Mouse (Mus musculus) megakaryocyte, embryonic 14.5 days (primary cell): Measurements from ENCODE around the gene Heatr9. TPM values are rescaled to one million over a fixed set of nuclear protein-coding genes. Genes with fewer than 3 reads are reported as not detected.

ENCODE experiments used
- H3K27me3 ChIP-seq: replicated peaks from 2 replicates; pipeline ENCODE3; 2012; ENCODE audit warnings: inconsistent platforms
- H3K36me3 ChIP-seq: replicated peaks from 2 replicates; pipeline ENCODE3; 2012; ENCODE audit warnings: low read length, inconsistent platforms, mixed read lengths
- H3K4me1 ChIP-seq: 2 replicates; pipeline ENCODE4 v1.6.1; 2012; ENCODE audit warnings: inconsistent platforms
- H3K4me3 ChIP-seq: replicated peaks from 2 replicates; pipeline ENCODE3; 2012; ENCODE audit warnings: moderate library complexity, mild to moderate bottlenecking, inconsistent platforms
- H3K9me3 ChIP-seq: 2 replicates; pipeline ENCODE4 v1.6.1; 2012; ENCODE audit warnings: inconsistent platforms
- FLI1 ChIP-seq: IDR thresholded peaks from 2 replicates; pipeline ENCODE4 v1.6.1; 2012; ENCODE audit warnings: low read length, inconsistent platforms, mixed read lengths
- GATA1 ChIP-seq: IDR thresholded peaks from 3 replicates; pipeline ENCODE4 v1.6.1; 2012; ENCODE audit warnings: mixed read lengths, low read length, inconsistent platforms, borderline replicate concordance
- polyA plus RNA-seq: library from polyadenylated mRNA; stranded (reverse); fragments of >175 nt; gene quantifications from 2 replicates; pipeline ENCODE4 v1.2.3, GENCODE M21; 2012; ENCODE audit warnings: low replicate concordance; ENCODE audit not compliant: insufficient read depth

Gene Heatr9
- polyA plus RNA-seq, 1 experiment = not detected

DNA sequence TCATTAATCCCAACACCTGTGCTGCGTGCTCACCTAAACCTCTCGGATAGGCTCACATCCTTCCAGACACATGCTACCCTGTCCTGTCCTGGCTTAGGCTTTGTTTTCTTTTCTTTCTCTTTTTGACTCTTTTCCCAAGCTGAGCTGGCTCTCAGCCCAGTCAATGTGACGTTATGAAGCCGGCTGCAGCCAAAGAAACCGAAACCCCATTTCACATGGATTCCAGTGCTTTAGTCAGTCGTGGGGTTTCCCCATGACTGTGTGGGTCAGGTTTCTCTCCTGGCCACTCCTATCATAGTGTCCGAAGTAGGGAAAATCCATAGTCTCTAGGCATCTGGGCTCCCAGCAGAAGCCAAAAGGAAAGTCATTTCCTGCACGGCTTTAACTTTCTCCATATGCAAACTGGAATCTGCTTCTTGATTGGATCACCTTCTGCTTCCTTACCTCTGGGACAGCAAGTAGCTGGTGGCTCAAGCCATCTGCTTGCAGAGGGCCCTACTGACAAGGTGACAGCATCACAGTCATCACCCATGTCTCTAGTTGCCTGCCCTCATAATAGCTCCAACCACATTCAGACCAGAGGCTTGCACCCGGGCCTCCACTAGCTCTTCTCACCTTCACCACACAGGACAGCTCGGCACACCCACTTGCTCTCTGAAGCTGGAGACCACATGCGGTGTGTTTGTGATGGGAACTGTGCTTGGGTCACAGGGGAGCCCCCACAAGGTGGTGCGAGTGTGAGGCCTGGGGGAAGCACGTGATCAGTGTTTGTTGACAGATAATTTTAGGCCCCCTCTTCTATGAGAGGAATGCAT lies 12.8 kb upstream of the Heatr9 start:
- no peaks in the 10 kb centered on the region for H3K36me3 ChIP-seq
- H3K9me3 ChIP-seq = no peaks in the 10 kb centered on the region
- H3K4me1 ChIP-seq = peaks cover 81% of the 10 kb centered on the region
- no peak for TF ChIP-seq GATA1
- no peak for TF ChIP-seq FLI1
- no peak overlapping the region for H3K4me3 ChIP-seq
- peaks cover 5% of the 10 kb centered on the region for H3K27me3 ChIP-seq

DNA sequence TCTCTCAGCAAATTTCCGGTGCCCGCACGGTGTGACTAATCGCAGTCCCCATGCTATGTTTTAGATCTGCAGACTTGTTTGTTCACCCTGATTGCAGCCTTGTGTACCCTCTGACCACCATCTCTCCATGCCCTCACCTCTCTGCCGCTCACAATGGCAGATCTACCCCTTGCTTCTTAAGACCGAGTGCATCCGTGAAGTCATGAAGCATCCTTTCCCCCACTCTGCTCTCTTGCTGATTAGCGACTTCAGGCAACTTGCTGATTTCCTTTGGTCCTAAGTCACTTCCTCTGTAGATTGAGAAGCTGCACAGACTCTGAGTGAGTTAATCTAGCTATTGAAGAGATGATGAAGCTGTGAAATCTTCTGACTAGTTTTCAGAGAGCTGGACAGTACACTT lies 12.2 kb upstream of the Heatr9 start:
- H3K9me3 ChIP-seq = no peaks in the 10 kb centered on the region
- H3K4me1 ChIP-seq = peaks cover 75% of the 10 kb centered on the region
- H3K36me3 ChIP-seq = no peaks in the 10 kb centered on the region
- H3K4me3 ChIP-seq = peak overlapping the region; percentile 47
- peaks cover 7% of the 10 kb centered on the region for H3K27me3 ChIP-seq
- no peak for TF ChIP-seq FLI1
- TF ChIP-seq GATA1 = no peak

DNA sequence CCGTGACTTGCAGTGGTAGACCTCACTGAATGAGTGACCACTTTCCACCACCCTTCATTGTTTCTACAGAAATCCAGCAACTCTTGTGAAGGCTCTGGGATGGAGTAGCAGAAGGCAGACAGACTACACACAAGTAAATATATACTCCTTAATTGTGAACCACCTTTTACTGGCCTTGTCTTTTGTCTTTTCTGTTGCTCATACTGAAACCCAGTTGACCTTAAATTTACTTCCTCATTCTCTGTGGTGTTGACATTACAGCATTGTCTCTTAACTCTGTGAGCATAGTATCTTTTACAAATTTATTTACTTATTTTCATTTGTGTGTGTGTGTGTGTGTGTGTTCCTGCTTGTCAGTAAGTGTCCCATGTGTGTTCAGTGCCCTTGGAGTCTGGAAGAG lies 11.2 kb upstream of the Heatr9 start:
- Histone ChIP-seq H3K27me3 (peaks cover 10% of the 10 kb centered on the region), H3K4me1 (peaks cover 66% of the 10 kb centered on the region), H3K36me3 (no peaks in the 10 kb centered on the region), H3K9me3 (no peaks in the 10 kb centered on the region), H3K4me3 (no peak overlapping the region)
- TF ChIP-seq GATA1 = no peak
- no peak for TF ChIP-seq FLI1

DNA sequence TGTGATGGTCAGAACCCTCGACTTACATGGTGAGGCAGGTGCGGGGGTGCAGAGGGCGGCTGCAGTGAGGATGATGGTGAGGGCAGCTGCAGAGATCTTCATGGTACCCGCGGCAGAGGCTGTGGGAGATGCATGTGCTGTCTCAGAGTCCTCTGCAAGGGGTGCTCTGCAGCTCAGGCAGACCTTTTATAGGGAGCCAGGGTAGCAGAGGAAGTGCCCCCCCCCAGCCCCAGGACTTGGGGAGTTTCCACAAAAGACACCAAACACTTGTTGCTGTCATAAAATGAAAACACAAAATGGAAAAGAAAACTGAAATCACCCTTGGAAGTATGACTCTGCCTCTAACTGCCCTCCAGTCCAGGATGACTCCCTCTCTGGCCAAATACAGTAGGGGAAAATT lies 8.4 kb upstream of the Heatr9 start, which contains the start of gene Ccl5:
Gene Ccl5 (minus strand): TSS at position 159 of the 400 bp plus-strand sequence.
- peaks cover 48% of the 10 kb centered on the region for H3K4me1 ChIP-seq
- H3K27me3 ChIP-seq = peaks cover 15% of the 10 kb centered on the region
- no peaks in the 10 kb centered on the region for H3K9me3 ChIP-seq
- H3K4me3 ChIP-seq = no peak within 1 kb of the TSS
- TF ChIP-seq GATA1 (no peak), FLI1 (no peak)
- H3K36me3 ChIP-seq = no peaks in the 10 kb centered on the region

DNA sequence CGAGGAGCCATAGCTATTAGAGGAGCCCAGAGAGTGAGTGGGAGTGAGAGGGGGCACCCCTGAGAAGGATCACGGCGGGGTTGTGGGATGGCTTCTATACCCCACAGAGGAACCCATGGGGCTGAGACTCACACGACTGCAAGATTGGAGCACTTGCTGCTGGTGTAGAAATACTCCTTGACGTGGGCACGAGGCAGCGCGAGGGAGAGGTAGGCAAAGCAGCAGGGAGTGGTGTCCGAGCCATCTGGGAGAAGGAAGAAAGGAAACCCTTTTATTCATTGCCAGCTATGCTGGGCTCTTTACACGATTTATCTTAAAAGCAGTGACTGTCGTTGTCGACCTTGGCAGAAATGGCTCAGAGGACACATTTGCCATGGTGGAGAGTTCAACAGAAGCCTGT lies 7.0 kb upstream of the Heatr9 start:
- no peak overlapping the region for H3K4me3 ChIP-seq
- TF ChIP-seq FLI1 = no peak
- TF ChIP-seq GATA1 = no peak
- peaks cover 35% of the 10 kb centered on the region for H3K4me1 ChIP-seq
- H3K36me3 ChIP-seq = no peaks in the 10 kb centered on the region
- H3K9me3 ChIP-seq = no peaks in the 10 kb centered on the region
- H3K27me3 ChIP-seq = peaks cover 15% of the 10 kb centered on the region

DNA sequence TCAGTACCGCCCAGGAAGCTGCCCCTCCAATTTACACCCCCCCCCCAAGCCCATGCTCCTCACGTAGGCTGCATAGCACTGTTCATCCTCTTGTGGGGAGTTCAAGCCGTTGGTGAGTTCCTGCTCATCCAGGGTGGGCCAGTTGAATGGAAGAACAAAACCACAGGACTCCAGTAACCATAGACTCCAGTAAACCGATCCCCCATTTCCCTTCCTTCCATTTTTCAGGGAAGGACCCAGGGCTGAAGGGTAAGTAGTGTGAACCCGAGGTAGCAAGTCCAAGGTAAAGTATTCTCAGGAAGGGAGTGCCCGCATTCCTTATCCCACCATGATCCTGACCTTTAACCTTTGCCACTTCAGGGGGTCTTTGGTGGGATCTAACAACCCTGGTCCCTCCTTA lies 3.6 kb downstream of the Heatr9 start:
- Histone ChIP-seq H3K4me3 (no peak overlapping the region), H3K36me3 (no peaks in the 10 kb centered on the region), H3K9me3 (peaks cover 3% of the 10 kb centered on the region; the same call in 1 of the 2 replicates), H3K27me3 (peaks cover 16% of the 10 kb centered on the region), H3K4me1 (peaks cover 7% of the 10 kb centered on the region)
- TF ChIP-seq FLI1 (no peak), GATA1 (no peak)

DNA sequence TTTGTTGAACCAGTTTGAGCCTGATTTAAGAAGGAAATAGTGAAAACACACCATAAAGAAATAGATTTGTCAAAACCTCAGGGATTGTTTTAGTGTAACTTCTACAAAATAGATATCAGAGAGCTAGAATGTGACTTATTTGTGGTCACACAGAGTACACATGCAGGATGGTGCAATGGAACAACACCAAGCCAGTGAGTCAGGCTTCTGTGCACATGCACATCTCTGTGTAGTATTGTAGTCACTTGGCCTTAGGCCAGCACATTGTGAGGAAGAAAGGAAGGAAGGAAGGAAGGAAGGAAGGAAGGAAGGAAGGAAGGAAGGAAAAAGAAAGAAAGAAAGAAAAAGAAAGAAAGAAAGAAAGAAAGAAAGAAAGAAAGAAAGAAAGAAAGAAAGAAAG lies 4.8 kb downstream of the Heatr9 start:
- Histone ChIP-seq H3K36me3 (no peaks in the 10 kb centered on the region), H3K27me3 (peaks cover 17% of the 10 kb centered on the region)
- no peak for TF ChIP-seq GATA1
- no peak for TF ChIP-seq FLI1

DNA sequence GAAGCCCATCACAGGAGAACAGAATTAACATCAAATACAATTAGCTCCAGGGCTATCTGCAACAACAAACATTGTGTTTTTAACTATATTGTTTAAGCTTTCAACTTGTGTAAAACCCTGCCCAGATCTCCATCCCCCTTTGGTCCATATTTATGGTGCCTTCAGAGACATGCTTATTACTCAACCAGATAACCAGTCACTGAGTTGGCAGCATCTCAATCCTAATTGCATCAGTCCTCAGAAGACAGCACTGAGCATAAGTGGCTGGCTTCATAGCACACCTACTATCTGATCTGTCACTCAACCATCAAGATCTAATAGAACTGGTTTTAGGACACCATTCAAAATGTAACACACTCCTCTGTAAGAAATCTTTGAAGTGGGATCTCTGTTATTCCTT lies 12.5 kb downstream of the Heatr9 start:
- Histone ChIP-seq H3K4me1 (peaks cover 26% of the 10 kb centered on the region), H3K9me3 (peaks cover 1% of the 10 kb centered on the region; the same call in 1 of the 2 replicates), H3K36me3 (peaks cover 38% of the 10 kb centered on the region), H3K4me3 (no peak overlapping the region), H3K27me3 (peaks cover 6% of the 10 kb centered on the region)
- TF ChIP-seq GATA1 = no peak
- no peak for TF ChIP-seq FLI1

More for the DNA sequence above, 4.8 kb downstream of the Heatr9 start:
- no peak overlapping the region for H3K4me3 ChIP-seq
- H3K4me1 ChIP-seq = peaks cover 11% of the 10 kb centered on the region
- peaks cover 3% of the 10 kb centered on the region; the same call in 1 of the 2 replicates for H3K9me3 ChIP-seq

DNA sequence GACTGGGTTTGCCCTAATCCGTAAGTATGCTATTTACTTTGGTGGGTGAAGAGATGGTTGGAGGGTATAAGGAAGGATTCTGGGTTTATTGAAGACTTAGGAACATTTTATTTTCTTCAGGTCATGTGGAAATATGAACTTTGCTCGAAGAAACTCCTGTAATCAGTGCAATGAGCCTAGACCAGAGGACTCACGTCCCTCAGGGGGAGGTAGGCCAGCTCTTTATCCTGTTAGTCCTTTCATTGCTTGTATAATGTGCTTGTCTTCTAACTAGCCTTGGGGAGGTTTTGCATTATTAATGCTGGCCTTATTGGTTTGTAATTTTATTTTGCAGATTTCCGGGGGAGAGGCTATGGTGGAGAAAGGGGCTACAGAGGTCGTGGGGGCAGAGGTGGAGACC lies 17.7 kb downstream of the Heatr9 start:
- Histone ChIP-seq H3K4me1 (peaks cover 17% of the 10 kb centered on the region), H3K4me3 (no peak overlapping the region), H3K36me3 (peaks cover 82% of the 10 kb centered on the region), H3K27me3 (no peaks in the 10 kb centered on the region), H3K9me3 (no peaks in the 10 kb centered on the region)
- no peak for TF ChIP-seq GATA1
- no peak for TF ChIP-seq FLI1

DNA sequence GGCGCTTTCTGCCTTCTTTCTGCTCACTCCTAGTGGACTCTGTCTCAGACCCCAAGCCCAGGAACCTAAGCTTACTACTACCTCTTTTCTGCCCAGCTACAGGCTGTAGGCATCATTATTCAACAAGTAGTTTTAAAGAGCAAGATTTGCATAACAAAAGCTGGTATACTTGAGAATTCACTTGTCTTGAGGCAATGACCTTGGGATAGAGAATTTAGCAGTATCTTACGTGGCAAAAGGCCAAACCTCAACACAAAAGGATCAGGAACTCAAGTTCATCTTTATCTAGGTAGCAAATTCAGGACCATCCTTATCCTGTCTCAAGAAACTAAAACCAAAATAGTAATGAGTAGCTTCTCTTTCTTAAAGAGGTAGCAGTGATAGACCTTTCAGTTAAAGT lies 26.4 kb downstream of the Heatr9 start:
- TF ChIP-seq GATA1 (no peak), FLI1 (no peak)
- no peak overlapping the region for H3K4me3 ChIP-seq
- H3K27me3 ChIP-seq = no peaks in the 10 kb centered on the region
- no peaks in the 10 kb centered on the region for H3K9me3 ChIP-seq
- peaks cover 42% of the 10 kb centered on the region for H3K36me3 ChIP-seq
- peaks cover 20% of the 10 kb centered on the region for H3K4me1 ChIP-seq
